Mouse (Mus musculus): ENCODE results near the gene Il12rb2. TPM values are rescaled to one million over a fixed set of nuclear protein-coding genes. Genes with fewer than 3 reads are reported as not detected.

The Il12rb2 gene
- polyA plus RNA-seq (2014; fragmentation: Nextera tagmentation; extraction: Ambion mirVana), result not detected in 2 replicates

DNA sequence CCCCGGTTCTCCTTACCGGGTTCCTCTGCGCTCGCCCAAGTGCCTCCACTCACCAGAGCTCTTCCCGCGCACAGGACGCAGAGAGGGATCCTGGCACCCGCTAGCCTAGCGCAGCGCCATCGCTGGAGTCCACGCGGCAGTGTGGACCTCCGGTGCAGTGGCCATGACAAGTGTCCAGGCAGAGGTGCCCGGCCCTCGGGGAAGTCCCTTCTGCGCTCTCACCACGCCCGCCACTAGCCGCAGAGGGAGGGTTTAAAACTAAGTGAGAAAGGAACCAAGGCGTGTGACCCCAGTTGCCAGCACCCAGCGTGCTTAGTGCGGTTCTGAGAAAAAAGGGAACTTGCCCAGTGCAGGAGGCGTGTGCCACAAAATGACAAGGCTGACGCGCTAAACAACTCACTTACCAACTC is at the start of gene Il12rb2:
Gene Il12rb2 (minus strand): TSS at position 207 of the 410 bp plus-strand sequence.
- Histone ChIP-seq H3K27ac (no peak within 1 kb of the TSS), H3K9me3 (ENCODE audit: control insufficient read depth, low read length) (no peaks in the 10 kb centered on the region), H3K27me3 (ENCODE audit: control insufficient read depth, insufficient read depth, low read length) (peaks cover 7% of the 10 kb centered on the region; the same call in 1 of the 2 replicates), H3K4me2 (replicated peaks) (peak within 1 kb of the TSS; percentile 51), H3K4me1 (replicated peaks; ENCODE audit: control insufficient read depth, insufficient read depth, low read length) (no peaks in the 10 kb centered on the region; the same call in 1 of the 2 replicates), H3K4me3 (replicated peaks; ENCODE audit: low read length) (peak within 1 kb of the TSS; percentile 27), H3K36me3 (replicated peaks; ENCODE audit: control insufficient read depth, insufficient read depth) (no peaks in the 10 kb centered on the region), H3K9ac (no peak within 1 kb of the TSS)
- DNase-seq (ENCODE audit: low spot score) (no peak), ATAC-seq (ENCODE audit: low FRiP score) (peak; percentile 46; the same call in 1 of the 2 replicates)
- WGBS, result 3% methylated on average over 26 of the region's 26 CpGs

- Histone ChIP-seq H3K4me3 (replicated peaks; ENCODE audit: low read length) (no peak overlapping the region), H3K9ac (no peak overlapping the region), H3K27ac (no peak overlapping the region), H3K9me3 (ENCODE audit: control insufficient read depth, low read length) (no peaks in the 10 kb centered on the region), H3K4me1 (replicated peaks; ENCODE audit: control insufficient read depth, insufficient read depth, low read length) (no peaks in the 10 kb centered on the region), H3K27me3 (ENCODE audit: control insufficient read depth, insufficient read depth, low read length) (no peaks in the 10 kb centered on the region), H3K36me3 (replicated peaks; ENCODE audit: control insufficient read depth, insufficient read depth) (no peaks in the 10 kb centered on the region), H3K4me2 (replicated peaks) (no peak overlapping the region)
- ATAC-seq (ENCODE audit: low FRiP score), result no peak
- WGBS, result 57% methylated on average over 5 of the region's 5 CpGs
- no peak for DNase-seq (ENCODE audit: low spot score)
Observed at GRCm38 (mm10) chr6:67421761-67422160, 45.8 kb upstream of the Il12rb2 start.

DNA sequence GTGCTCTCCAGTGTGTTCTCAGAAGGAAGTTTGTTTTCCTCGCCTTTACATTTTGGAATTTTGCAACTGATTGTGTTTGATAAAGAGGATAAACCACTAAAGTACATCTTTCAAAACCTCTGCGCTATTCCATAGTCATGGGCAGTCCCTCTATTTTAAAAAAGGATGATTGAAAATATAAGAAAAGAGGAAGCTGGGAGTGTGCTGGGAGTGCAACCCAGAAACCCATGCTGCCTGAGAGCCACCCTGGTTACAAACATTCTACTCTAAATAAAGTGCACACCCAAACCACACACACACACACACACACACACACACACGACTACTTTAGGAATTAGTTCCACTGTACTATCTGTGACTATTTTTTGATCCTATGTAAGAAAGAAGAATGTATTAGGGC is 40.6 kb upstream of the Il12rb2 start:
- H3K9me3 ChIP-seq (ENCODE audit: control insufficient read depth, low read length), result no peaks in the 10 kb centered on the region
- H3K4me1 ChIP-seq (replicated peaks; ENCODE audit: control insufficient read depth, insufficient read depth, low read length), result no peaks in the 10 kb centered on the region
- ATAC-seq (ENCODE audit: low FRiP score) (no peak), DNase-seq (ENCODE audit: low spot score) (no peak)
- H3K27me3 ChIP-seq (ENCODE audit: control insufficient read depth, insufficient read depth, low read length), result no peaks in the 10 kb centered on the region; the same call in 1 of the 2 replicates
- no peak overlapping the region for H3K4me3 ChIP-seq (replicated peaks; ENCODE audit: low read length)
- H3K27ac ChIP-seq, result no peak overlapping the region
- WGBS, result 89% methylated on average over 3 of the region's 3 CpGs
- no peak overlapping the region for H3K9ac ChIP-seq
- H3K4me2 ChIP-seq (replicated peaks), result no peak overlapping the region
- H3K36me3 ChIP-seq (replicated peaks; ENCODE audit: control insufficient read depth, insufficient read depth), result no peaks in the 10 kb centered on the region

- H3K27me3 ChIP-seq (ENCODE audit: control insufficient read depth, insufficient read depth, low read length), result no peaks in the 10 kb centered on the region; the same call in 1 of the 2 replicates
- no peak overlapping the region for H3K4me2 ChIP-seq (replicated peaks)
- ATAC-seq (ENCODE audit: low FRiP score) (no peak), DNase-seq (ENCODE audit: low spot score) (no peak)
- H3K27ac ChIP-seq, result no peak overlapping the region
- 94% methylated on average over 5 of the region's 5 CpGs for WGBS
- H3K9ac ChIP-seq, result no peak overlapping the region
- H3K36me3 ChIP-seq (replicated peaks; ENCODE audit: control insufficient read depth, insufficient read depth), result no peaks in the 10 kb centered on the region
- H3K4me3 ChIP-seq (replicated peaks; ENCODE audit: low read length), result no peak overlapping the region
- H3K4me1 ChIP-seq (replicated peaks; ENCODE audit: control insufficient read depth, insufficient read depth, low read length), result no peaks in the 10 kb centered on the region
- H3K9me3 ChIP-seq (ENCODE audit: control insufficient read depth, low read length), result no peaks in the 10 kb centered on the region
Observed at GRCm38 (mm10) chr6:67415276-67415675, 39.3 kb upstream of the Il12rb2 start.

DNA sequence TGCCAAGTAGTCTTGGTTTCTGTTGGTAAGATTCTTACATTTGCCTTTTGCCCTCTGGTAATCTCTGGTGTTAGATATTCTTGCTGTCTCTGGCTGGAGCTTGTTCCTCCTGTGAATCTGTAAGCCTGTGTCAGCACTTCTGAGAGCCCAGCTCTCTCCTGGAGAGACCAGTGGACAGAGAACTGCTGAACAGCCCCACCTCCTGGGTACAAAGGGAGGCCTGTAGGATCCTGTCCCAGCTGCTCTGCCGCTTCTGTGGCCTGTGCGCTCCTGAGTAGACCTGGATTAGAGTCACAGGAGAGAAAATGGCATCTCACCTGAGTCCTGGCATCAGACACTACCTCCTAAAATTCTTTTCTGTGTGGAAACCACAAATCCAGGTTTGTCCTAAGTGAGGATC is 37.4 kb upstream of the Il12rb2 start:
- Histone ChIP-seq H3K4me2 (replicated peaks) (no peak overlapping the region), H3K27me3 (ENCODE audit: control insufficient read depth, insufficient read depth, low read length) (no peaks in the 10 kb centered on the region; the same call in 1 of the 2 replicates), H3K36me3 (replicated peaks; ENCODE audit: control insufficient read depth, insufficient read depth) (no peaks in the 10 kb centered on the region), H3K27ac (no peak overlapping the region), H3K4me1 (replicated peaks; ENCODE audit: control insufficient read depth, insufficient read depth, low read length) (no peaks in the 10 kb centered on the region), H3K4me3 (replicated peaks; ENCODE audit: low read length) (no peak overlapping the region), H3K9ac (no peak overlapping the region), H3K9me3 (ENCODE audit: control insufficient read depth, low read length) (no peaks in the 10 kb centered on the region)
- no peak for DNase-seq (ENCODE audit: low spot score)
- ATAC-seq (ENCODE audit: low FRiP score), result no peak
- WGBS, result 81% methylated on average over 2 of the region's 2 CpGs

DNA sequence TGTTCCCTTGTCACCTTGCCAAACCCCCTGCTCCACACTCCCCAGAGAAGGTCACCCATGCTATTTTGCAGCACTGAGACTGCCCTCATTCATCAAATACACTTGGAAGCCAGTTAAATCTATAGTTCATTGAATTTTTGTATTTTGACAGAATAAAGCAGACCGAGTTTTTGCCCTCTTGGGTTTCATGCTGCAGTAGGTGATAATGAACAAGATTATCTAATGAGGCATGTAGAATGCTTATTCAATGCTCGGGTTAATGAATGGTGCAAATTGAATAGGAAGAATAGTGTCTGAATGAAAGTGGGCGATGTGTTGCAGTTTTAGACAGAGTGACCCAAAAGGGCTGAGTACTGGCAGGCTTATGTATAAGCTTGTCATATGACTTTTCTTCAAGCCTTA is 29.3 kb upstream of the Il12rb2 start:
- no peak for DNase-seq (ENCODE audit: low spot score)
- WGBS, result 26% methylated on average over 3 of the region's 3 CpGs
- peak; percentile 66; the same call in 1 of the 2 replicates for ATAC-seq (ENCODE audit: low FRiP score)

DNA sequence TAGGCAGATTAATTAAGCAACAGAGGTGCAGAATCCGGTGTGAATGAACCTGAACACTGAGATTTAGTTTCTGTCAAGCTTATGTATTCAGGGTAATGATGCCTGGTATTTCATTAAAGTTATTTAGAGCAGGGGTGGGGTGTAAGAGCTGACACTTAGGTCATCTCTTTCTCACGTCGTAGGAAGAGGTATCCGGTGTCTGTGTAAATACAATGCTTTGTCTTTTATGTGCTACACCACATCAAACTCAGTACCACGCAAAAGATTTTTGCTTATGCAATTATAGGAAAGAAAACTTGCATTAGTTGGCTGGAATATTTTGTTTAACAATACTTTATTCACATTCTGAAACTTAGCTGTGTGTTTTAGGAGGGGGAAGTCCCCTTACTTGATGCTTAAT is 23.6 kb upstream of the Il12rb2 start:
- Histone ChIP-seq H3K4me3 (replicated peaks; ENCODE audit: low read length) (no peak overlapping the region), H3K9ac (no peak overlapping the region), H3K4me2 (replicated peaks) (no peak overlapping the region), H3K27me3 (ENCODE audit: control insufficient read depth, insufficient read depth, low read length) (no peaks in the 10 kb centered on the region), H3K27ac (no peak overlapping the region), H3K36me3 (replicated peaks; ENCODE audit: control insufficient read depth, insufficient read depth) (no peaks in the 10 kb centered on the region), H3K4me1 (replicated peaks; ENCODE audit: control insufficient read depth, insufficient read depth, low read length) (no peaks in the 10 kb centered on the region), H3K9me3 (ENCODE audit: control insufficient read depth, low read length) (no peaks in the 10 kb centered on the region)
- 76% methylated on average over 5 of the region's 5 CpGs for WGBS
- DNase-seq (ENCODE audit: low spot score), result no peak
- ATAC-seq (ENCODE audit: low FRiP score), result no peak

More for the DNA sequence above, 29.3 kb upstream of the Il12rb2 start:
- H3K9me3 ChIP-seq (ENCODE audit: control insufficient read depth, low read length), result no peaks in the 10 kb centered on the region
- H3K4me2 ChIP-seq (replicated peaks), result no peak overlapping the region
- 0 out of 2 replicates have a peak, but pooled peaks cover 4% of the 10 kb centered on the region for H3K4me1 ChIP-seq (replicated peaks; ENCODE audit: control insufficient read depth, insufficient read depth, low read length)
- H3K36me3 ChIP-seq (replicated peaks; ENCODE audit: control insufficient read depth, insufficient read depth), result no peaks in the 10 kb centered on the region
- H3K9ac ChIP-seq, result no peak overlapping the region
- no peak overlapping the region for H3K27ac ChIP-seq
- no peak overlapping the region for H3K4me3 ChIP-seq (replicated peaks; ENCODE audit: low read length)
- no peaks in the 10 kb centered on the region for H3K27me3 ChIP-seq (ENCODE audit: control insufficient read depth, insufficient read depth, low read length)

DNA sequence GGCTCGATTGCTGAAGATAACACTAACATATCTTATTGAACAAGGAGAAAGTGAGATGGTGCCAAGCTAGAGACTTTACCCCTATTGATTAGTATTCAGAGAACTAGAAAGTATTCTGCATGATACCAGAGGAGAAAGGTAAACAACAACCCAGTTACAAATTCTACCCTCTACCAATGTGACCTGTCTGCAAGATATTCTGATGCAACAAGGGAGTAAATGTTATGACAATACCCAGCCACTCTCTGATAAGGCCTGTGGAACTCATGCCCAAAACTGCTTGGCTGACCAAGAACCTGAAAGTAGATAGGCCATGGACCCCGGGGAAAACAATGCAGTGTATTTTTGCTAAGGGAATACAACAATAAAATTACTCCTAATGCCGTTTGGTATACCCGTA is 10.2 kb downstream of the Il12rb2 start:
- Histone ChIP-seq H3K9me3 (ENCODE audit: control insufficient read depth, low read length) (no peaks in the 10 kb centered on the region), H3K27me3 (ENCODE audit: control insufficient read depth, insufficient read depth, low read length) (no peaks in the 10 kb centered on the region), H3K27ac (no peak overlapping the region), H3K4me2 (replicated peaks) (no peak overlapping the region), H3K9ac (no peak overlapping the region), H3K4me3 (replicated peaks; ENCODE audit: low read length) (no peak overlapping the region), H3K4me1 (replicated peaks; ENCODE audit: control insufficient read depth, insufficient read depth, low read length) (no peaks in the 10 kb centered on the region), H3K36me3 (replicated peaks; ENCODE audit: control insufficient read depth, insufficient read depth) (no peaks in the 10 kb centered on the region)
- DNase-seq (ENCODE audit: low spot score) (no peak), ATAC-seq (ENCODE audit: low FRiP score) (no peak)
- WGBS, result 95% methylated on average over 4 of the region's 4 CpGs

GRCm38 (mm10) chr6:67348065-67348464 is 27.9 kb downstream of the Il12rb2 start:
- Histone ChIP-seq H3K4me1 (replicated peaks; ENCODE audit: control insufficient read depth, insufficient read depth, low read length) (no peaks in the 10 kb centered on the region), H3K27me3 (ENCODE audit: control insufficient read depth, insufficient read depth, low read length) (no peaks in the 10 kb centered on the region), H3K9ac (no peak overlapping the region), H3K9me3 (ENCODE audit: control insufficient read depth, low read length) (no peaks in the 10 kb centered on the region), H3K4me3 (replicated peaks; ENCODE audit: low read length) (no peak overlapping the region), H3K36me3 (replicated peaks; ENCODE audit: control insufficient read depth, insufficient read depth) (no peaks in the 10 kb centered on the region), H3K4me2 (replicated peaks) (no peak overlapping the region), H3K27ac (no peak overlapping the region)
- DNase-seq (ENCODE audit: low spot score) (no peak), ATAC-seq (ENCODE audit: low FRiP score) (no peak)
- 79% methylated on average over 6 of the region's 6 CpGs for WGBS

DNA sequence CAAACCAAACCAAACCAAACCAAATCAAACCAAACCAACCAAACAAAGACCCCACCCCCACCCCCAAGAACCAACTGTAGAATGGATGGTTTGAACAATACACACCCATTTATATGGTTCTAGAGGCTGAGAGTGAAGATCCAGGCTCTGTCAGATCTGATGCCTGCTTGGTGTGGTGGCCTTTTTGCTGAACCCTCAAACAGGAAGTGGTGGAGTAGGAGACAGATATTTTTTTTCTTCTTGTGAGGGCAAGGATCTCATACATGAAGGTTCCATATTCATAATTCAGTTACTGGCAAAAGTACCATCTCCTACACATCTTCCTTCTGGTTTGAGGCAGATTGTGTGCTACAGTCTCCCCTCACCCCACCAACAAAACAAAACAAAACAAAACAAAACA is 36.5 kb downstream of the Il12rb2 start:
- H3K4me2 ChIP-seq (replicated peaks), result no peak overlapping the region
- H3K4me1 ChIP-seq (replicated peaks; ENCODE audit: control insufficient read depth, insufficient read depth, low read length), result no peaks in the 10 kb centered on the region
- H3K4me3 ChIP-seq (replicated peaks; ENCODE audit: low read length), result no peak overlapping the region
- no peaks in the 10 kb centered on the region for H3K9me3 ChIP-seq (ENCODE audit: control insufficient read depth, low read length)
- ATAC-seq (ENCODE audit: low FRiP score) (no peak), DNase-seq (ENCODE audit: low spot score) (no peak)
- no peaks in the 10 kb centered on the region for H3K27me3 ChIP-seq (ENCODE audit: control insufficient read depth, insufficient read depth, low read length)
- no peak overlapping the region for H3K27ac ChIP-seq
- no peak overlapping the region for H3K9ac ChIP-seq
- no peaks in the 10 kb centered on the region for H3K36me3 ChIP-seq (replicated peaks; ENCODE audit: control insufficient read depth, insufficient read depth)

All from hindbrain, embryonic 14.5 days (tissue).